Mouse (Mus musculus) kidney, adult 18-20 months (tissue): ENCODE results near the gene Lasp1.
A peak's percentile ranks its signal among the peaks of the same experiment; 100 is the strongest.
"Not testable (repeated sequence)": the region's sequence is repeated elsewhere in the genome, so short reads cannot be mapped to it uniquely, and the experiment has no call there.

Experiments used
- DNase-seq: peaks from one replicate; pipeline ENCODE4 v3.0.0; 2021

Gene Lasp1

DNA sequence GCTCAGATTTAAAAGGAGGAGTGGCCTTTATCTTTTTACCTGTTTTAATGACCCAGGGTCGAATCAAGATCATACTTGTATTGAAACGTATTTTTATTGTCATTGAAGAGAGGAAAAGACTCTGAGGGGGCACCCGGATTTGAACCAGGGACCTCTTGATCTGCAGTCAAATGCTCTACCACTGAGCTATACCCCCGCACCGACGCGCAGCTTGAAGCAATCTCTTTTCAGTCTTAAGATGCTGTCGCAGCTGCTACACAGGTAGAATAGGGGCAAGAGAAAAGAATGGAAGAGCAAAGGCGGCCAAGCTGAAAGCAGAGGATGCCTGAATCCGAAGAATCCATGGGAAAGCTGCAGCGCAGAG, at the start of gene Lasp1:
Lasp1 (plus strand) TSS at position 219 of the 364 bp plus-strand sequence.
- DNase-seq = peak; percentile 91

DNA sequence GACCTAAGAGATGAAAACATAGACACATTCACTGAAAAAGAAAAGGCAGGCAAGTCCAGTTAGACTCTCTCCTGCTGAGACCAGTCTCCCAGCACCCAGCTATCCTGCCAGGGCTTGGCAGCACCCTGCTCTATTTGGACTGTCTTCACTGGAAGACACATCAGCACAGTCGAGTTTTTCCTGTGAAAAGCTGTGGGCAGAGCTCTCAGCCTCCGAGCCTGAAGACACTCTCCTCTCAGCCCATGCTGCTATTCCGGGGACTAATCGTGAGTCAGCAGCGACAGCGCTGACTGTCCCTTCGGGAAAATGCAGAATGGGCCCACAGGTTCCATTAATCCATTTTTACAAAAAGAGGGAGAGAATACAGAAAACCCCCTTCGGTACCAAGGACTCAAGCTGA, 45.5 kb upstream of the Lasp1 start:
- DNase-seq = no peak

DNA sequence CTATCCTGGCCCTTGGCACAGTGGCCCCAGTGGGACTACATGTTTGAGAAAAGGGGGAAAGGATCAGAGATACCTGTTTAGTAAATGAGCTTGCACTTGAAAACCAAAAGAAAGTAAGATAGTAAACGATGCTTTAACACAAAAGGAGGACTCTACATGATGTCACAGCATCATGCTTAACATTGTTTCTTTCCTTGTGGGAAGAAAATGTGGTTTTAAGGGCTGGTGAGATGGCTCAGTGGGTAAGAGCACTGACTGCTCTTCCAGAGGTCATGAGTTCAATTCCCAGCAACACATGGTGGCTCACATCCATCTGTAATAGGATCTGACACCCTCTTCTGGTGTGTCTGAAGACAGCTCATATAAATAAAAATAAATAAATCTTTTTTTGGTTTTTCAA, 40.7 kb upstream of the Lasp1 start:
- no peak for DNase-seq

DNA sequence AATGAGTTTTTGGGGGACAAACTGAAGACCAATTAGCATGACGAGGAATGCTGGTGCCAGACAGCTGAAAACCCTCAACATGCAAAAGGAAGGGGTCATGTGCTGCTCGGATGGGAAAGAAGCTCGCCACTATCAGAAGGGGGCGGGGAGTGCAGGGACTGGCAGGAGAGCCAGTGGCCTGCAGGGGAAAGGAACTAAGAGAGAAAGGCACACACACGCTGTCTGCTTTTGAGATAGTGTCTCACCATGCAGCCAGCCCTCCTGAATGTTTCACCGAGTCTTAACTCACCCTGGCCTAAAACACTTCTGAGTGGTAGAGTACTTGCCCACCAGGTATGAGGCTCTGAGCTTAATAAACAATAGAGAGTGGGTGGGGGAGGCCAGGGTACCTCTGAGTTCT, 39.9 kb upstream of the Lasp1 start:
- DNase-seq = no peak

DNA sequence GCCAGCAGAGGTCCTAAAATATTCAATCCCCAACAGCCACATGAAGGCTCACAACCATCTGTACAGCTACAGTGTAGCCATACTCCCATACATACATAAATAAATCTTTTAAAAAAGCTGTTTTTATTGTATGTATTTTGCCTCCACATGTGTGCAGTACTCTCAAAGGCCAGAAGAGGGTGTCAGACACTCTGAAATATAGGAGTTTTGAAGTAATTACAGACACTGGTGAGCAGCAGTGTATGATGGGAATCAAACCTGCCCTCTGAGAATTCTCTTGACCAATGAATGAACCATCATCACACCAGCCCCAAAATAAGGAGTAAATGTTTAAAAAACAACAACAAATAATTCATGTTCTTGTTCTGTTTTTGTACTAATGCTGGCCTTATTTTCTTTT, 37.2 kb upstream of the Lasp1 start:
- no peak for DNase-seq

DNA sequence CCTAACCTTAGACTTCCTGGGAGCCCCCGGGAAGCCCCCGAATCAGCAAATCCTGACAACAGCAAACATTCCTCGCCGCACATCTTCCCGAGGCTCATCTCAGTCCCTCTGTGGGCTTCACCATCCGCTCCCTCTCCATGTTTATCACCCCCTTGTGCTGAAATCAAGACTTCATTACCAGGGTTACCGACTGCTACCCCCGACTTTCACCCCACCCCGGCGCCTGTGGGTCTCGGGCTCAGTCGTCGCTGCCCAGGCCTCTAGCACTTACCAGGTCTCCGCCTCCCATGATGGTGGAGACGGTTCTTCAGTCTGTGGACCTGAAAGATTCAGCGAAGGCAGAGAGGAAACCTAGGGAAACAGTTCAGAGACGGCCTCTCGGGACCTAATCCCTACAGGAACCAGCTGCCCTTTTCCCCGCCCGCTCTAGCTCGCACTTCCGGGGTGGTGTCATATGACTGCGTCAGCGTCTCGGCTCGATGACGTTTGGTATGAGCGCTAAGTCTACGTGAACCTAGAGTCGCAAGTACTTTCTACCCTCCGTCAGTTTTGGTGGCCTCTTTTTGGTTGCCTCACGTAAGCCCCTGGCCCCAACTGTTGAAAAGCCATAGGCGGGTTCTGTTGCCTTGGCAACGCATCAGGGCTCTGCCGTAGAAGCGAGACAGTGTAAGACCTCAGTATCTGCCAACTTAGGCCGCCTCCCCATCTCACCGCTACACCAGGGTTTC, 32.5 kb upstream of the Lasp1 start, which contains the start of gene Cwc25:
Cwc25 (minus strand) TSS at position 403 of the 728 bp plus-strand sequence.
- DNase-seq = peak; percentile 96

DNA sequence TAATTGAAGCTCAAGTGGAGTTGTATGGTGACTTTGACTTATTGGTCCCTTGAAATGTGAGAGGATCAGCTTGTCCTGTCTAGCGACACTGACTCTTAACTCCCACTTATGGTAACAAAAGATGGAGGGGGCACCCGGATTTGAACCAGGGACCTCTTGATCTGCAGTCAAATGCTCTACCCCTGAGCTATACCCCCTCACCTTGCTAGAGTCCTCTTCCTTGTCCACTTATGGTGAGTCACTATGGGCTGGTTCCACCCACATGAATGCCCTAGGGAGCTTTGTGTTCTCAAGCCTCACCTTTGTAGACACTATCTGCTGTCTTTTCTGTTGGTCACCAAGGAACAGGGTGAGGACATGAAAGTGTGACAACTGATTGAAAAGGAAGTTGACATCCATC, 29.1 kb upstream of the Lasp1 start:
- no peak for DNase-seq

DNA sequence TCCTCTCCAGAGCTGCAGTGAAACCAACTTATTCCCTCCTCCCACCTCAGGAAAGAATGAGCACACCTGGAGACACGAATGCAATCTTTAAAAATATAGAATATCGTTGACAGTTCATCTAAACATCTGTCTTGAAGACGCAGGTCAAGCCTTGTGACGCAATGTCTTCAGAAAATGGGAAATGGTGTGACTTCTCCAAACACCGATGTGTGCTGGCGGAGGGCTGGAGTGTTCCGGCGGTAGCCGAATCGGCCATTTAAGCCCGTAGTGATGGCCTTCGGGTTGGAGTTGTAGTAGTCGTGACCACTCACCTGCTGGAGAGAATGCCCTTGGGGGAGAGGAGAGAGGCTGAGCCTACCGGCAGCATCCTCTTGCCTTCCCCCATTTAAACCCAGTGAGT, 27.4 kb upstream of the Lasp1 start:
- DNase-seq = no peak

DNA sequence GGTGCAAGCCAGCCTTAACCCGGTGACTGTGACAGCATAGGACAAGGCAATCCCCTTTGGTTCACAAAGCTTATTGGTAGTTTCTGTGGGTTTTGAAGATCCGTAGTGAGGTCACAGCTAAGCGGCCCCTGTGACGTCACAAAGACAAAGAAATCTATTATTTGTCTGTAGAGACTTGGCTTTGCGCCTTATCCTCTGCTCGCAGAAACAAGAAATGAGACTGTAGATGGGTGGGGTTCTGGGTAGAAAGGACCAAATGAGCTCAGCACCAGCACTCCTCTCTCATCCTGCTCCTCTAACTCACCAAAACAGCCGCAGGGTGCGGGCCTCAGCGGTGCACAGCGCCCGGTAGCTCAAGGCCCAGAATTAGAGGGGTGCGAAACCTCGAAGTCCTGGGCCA, 23.6 kb upstream of the Lasp1 start:
- no peak for DNase-seq

DNA sequence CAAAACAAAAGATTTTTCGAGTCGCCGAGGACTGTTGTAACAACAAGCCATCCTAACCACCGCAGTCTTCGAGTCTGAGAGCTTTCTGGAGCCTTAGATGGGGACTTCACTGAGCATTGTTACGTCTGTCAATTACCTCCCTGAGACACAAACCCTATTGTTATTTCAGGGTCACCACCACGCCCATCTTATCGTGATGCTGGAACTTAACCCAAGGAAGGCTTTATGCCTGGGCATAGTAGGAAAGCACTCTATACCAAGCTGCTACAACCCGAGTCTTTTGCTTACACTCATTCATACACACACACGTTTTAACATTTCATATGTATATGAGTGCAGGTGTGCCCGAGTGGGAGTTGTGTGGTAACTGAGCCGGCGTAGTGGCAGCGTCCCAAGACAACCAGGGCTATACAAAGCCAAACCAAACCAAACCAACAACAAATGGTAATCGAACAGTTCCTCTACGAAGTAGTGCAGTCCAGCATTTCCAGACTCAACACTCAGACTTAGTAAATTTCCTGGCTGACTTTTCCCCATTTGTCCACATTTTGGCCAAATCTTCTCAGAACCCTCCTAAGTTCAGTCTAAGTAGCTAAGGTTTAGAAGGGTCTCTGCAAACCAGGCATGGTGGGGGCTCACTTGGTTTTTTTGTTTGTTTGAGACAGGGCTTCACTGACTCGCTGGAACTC, 22.8 kb upstream of the Lasp1 start, which contains the start of gene 1700001P01Rik:
1700001P01Rik (minus strand) TSS at position 111 of the 689 bp plus-strand sequence.
- DNase-seq = no peak

DNA sequence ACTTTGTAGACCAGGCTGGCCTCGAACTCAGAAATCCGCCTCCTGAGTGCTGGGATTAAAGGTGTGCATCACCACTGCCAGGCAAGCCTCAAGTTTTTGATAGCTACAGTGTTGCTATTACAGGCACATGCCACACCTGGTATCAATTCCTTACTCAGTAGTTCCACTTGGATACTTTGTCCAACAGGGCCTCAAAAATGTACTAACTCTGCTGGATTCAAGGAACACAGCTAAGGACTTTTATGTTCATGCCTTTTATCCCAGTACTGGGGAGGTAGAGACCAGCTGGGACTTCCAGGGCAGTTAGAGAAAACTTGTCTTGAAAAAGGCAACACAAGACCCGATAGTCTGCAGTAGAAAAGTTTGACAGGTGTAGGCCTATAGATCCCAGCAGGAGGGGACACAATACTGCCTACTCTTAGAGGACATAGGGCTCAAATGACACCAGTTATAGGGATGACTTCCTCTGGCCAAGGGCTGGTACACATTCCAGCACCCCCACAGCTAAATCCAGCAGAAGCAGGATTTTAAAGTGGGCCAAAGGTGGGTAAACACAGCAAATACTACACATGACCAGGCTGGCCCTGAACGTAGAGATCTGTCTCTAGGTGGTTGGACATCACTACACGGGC, 22.2 kb upstream of the Lasp1 start:
- no peak for DNase-seq

DNA sequence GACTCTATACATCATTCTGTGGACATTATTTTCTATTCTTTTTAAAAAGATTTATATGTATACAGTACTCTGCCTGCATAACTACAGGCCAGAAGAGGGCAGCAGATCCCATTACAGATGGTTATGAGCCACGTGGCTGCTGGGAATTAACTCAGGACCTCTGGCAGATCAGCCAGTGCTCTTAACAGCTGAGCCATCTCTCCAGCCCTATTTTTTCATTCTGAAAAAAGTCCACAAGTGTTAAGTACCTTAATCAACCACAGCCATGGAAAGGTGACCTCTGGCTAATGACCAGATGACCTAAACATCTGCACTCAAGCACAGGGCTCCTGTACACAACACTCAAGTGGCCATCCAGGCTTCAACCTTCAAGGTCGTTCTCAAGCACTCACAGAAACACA, 21.7 kb upstream of the Lasp1 start:
- no peak for DNase-seq

DNA sequence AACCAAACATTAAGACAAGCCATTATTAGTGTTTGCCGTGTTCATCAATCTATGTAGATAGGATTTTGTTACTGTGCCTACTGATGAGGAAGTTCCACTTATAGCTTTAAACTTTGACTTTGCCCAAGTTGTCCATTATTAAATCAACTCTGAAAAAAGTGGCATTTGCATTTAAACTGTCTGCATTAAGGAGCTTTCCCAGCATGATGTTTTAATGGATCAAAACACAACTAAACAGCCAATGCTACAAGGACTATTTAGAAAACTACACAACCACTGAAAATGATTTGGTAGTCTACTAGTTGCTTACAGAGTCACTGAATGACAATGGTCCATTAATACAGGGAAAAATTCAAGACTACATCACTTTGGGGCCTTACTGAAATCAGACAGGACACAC, 19.9 kb upstream of the Lasp1 start:
- DNase-seq = no peak

DNA sequence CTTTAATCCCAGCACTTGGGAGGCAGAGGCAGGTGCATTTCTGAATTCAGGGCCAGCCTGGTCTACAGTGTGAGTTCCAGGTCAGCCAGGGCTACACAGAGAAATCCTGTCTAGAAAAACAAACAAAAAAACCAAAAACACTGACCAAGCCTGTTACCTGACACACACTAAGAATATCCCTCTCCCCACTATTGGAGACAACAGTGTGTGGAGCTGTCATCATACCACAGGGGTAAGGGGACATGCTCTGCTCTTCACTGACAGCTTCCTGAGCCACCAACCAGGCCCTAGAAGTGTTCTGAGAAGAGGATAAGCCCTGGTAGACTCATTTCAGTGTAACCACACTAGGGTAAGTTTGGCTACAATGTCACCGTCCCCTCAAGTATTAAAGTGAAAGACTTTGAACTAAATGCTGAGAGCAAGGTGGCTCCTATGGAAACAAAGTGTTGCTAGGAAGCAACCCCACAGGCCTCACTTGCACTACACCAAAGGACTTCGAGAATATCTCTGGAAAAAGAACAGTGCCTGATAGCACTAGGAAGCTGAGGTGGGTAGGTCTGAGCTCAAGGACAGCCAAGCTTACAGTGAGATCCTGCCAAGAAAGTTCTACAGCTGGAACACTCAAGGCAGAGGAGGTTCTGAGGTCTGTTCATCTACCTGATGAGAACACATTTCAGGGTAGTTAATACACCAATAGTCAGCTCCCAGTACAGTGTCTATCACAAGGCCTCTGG, 18.7 kb upstream of the Lasp1 start:
- no peak for DNase-seq

DNA sequence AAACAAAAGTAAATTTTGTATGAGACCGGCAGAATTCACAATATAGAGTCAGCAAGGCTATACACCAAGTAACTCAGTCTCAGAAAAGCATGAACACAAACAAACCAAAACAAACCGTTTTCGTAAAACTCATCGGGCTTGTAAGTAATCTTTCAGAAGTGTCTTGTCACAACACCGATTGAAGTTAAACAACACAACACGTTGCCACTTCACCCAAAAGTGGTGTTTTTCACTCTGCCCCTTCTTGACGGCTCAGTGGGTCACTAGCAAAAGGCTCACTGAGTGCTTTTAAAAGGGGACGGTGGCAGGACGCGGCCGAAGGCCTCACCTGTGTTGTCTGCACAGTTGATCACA, 17.3 kb upstream of the Lasp1 start:
- no peak for DNase-seq

DNA sequence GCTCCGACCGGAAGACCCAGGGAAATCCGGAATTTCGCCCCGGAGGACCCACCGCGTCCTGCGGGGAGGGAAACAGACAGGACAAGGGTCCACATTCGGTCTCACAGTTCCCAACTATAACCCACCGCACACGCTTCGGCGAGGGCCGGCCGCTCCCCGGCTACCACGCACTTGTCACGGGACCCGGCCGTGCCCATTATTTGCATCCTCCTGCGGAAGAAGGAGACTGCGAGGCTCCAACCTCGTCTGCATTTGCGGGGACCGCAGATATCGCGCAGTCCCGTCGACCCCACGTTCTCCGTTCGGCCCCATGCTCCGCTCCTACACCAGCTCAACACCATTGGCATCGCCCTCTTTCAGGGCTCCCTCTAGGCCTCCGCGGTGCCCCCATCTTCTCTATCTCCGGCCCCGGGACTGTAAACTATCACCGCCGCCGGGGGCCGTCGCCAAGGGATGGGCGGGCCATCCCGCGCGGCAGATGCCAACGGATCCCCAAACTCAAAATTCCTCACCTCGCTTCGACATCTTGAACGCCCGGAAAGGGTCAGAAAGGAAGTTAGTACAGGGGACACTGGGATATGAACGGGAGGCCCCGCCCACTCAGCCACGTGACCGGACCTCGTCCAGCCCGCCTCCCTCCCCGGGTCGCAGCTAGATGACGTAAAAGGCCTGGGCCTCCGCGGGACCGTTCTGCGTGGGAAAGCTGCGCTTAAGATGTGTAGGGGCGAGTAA, 16.8 kb upstream of the Lasp1 start, which contains the start of gene Rpl23:
Rpl23 (minus strand) TSS at position 606 of the 732 bp plus-strand sequence.
- peak; percentile 100 for DNase-seq

DNA sequence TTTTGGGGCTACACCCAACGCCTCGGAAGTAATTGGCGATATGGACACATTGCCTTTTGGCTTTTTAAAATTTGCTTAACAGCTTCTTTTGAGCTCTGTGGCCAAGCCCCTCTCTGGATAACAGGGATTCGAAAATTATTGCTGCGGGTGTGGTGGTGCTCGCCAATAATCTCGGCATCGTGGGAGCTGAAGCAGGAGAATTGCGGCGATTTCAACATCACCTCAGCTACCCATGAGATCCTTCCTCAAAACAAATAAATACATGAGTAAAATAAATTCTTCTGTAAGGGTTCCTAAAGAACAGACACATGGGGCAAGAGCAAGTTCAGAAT, 16.3 kb upstream of the Lasp1 start:
- no peak for DNase-seq

DNA sequence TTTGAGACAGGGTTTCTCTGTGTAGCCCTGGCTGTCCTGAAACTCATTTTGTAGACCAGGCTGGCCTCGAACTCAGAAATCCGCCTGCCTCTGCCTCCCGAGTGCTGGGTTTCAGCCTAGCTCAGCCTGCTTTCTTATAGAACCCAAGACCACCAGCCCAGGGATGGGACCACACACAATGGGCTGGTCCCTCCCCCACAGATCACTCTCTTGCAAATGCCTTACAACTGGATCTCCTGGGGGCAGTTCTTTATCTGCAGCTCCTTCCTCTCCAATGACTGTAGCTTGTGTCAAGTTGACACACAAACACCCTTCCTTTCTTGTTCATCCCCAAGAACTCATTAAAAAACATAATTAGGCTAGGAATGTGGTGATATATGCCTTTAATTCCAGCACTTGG, 10.8 kb upstream of the Lasp1 start:
- no peak for DNase-seq

DNA sequence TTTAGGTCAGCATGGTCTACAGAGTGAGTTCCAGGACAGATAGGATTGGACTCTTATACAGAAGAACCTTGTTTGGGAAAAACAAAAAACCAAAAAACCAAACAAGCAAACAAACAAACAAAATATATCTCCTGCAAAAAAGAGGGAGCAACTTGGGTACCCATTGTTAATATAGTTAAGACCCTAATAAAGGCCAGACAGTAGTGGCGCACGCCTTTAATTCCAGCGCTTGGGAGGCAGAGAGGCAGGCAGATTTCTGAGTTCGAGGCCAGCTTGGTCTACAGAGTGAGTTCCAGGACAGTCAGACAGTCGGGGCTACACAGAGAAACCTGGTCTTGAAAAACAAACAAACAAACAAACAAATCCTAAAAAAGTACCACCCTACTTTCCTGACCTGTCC, 9.1 kb upstream of the Lasp1 start:
- DNase-seq = no peak

DNA sequence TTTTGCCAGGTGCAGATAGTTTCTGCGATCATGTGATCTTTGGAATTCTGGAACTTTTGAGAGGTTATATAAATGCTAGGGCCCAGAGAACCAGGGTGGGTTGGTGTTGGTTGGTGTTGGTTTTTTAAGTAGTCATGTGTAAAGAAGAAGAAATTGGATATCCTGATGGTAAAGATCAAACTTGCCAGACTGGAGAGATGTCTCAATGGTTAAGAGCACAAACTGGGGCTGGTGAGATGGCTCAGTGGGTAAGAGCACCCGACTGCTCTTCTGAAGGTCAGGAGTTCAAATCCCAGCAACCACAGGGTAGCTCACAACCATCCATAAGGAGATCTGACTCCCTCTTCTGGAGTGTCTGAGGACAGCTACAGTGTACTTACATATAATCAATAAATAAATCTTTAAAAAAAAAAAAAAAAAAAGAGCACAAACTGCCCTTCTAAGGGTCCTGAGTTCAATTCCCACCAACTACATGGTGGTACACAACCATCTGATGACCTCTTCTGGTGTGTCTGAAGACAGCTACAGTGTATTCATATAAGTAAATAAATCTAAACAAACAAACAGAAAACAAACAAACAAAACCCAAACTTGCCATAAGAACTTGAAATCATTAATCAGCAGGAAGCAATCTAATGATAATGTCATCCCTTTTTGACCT, 7.9 kb upstream of the Lasp1 start:
- DNase-seq = not testable (repeated sequence)

DNA sequence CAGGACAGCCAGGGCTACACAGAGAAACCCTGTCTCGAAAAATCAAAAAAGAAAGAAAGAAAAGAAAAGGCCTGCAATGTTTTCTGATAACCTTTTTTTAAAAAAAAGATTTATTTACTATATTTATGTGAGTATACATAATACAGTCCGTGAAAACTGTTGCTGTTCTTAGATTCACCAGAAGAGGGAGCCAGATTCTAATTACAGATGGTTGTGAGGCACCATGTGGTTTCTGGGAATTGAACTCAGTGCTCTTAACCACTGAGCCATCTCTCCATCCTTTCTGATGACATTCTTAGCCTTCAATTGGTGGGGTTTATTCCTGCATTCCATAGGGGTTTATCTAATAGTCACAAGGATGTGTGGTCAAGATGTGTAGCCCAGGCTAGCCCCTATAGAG, 5.6 kb upstream of the Lasp1 start:
- DNase-seq = no peak

DNA sequence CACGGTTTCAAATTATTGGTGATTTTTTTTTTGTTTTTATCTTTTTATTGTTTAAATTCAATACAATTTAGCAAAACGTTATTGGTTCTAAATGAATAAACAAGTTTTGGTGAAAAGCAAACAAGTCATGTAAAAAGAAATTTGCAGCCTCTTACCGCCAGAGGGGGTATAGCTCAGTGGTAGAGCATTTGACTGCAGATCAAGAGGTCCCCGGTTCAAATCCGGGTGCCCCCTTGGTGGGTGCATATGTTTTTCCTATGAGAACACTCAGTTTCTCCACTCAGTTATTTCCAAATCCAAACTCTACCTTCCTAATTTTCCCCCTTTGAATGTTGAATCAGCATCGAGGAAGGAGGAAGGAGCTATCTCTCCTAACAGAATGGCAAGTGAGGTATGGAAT, 1.9 kb upstream of the Lasp1 start:
- DNase-seq = peak; percentile 73
